Mouse (Mus musculus) spleen, adult 18-20 months (tissue): ENCODE results near the gene Ccdc171.

ENCODE experiments used
- DNase-seq, 2 experiments: peaks; one replicate each; pipeline ENCODE4 v3.0.0; 2022; ENCODE audit warnings: mixed read lengths in 2 of 2

Gene Ccdc171

GRCm38 (mm10) chr4:83798674-83799430, 273.5 kb downstream of the Ccdc171 start:
- DNase-seq, result no peak

- DNase-seq, result no peak
Observed at GRCm38 (mm10) chr4:83800402-83800801, 275.1 kb downstream of the Ccdc171 start.

GRCm38 (mm10) chr4:83816925-83817324, 291.6 kb downstream of the Ccdc171 start:
- DNase-seq, result no peak

GRCm38 (mm10) chr4:83829718-83830459, 304.5 kb downstream of the Ccdc171 start:
- DNase-seq, result no peak

- no peak for DNase-seq
Observed at GRCm38 (mm10) chr4:83830891-83831880, 305.8 kb downstream of the Ccdc171 start.

GRCm38 (mm10) chr4:83839077-83839476, 313.7 kb downstream of the Ccdc171 start:
- DNase-seq, result no peak

- DNase-seq, result no peak
Observed at GRCm38 (mm10) chr4:83846304-83846703, 321.0 kb downstream of the Ccdc171 start.

GRCm38 (mm10) chr4:83853885-83854284, 328.5 kb downstream of the Ccdc171 start:
- DNase-seq, result no peak

GRCm38 (mm10) chr4:83861706-83862105, 336.4 kb downstream of the Ccdc171 start:
- no peak for DNase-seq

- no peak for DNase-seq
Observed at GRCm38 (mm10) chr4:83862295-83862694, 336.9 kb downstream of the Ccdc171 start.

- DNase-seq, result no peak
Observed at GRCm38 (mm10) chr4:83876600-83876999, 351.3 kb downstream of the Ccdc171 start.

- no peak for DNase-seq
Observed at GRCm38 (mm10) chr4:83878236-83878635, 352.9 kb downstream of the Ccdc171 start.

GRCm38 (mm10) chr4:83888459-83889054, 363.2 kb downstream of the Ccdc171 start:
- no peak for DNase-seq

GRCm38 (mm10) chr4:83902081-83902645, 376.8 kb downstream of the Ccdc171 start:
- no peak for DNase-seq
